Mouse (Mus musculus) lung, adult 18-20 months (tissue): ENCODE results near the gene Pygm.

Source experiments
- DNase-seq, 2 experiments: peaks; one replicate each; pipeline ENCODE4 v3.0.0; 2022; ENCODE audit warnings: mixed read lengths in 2 of 2

Gene Pygm

DNA sequence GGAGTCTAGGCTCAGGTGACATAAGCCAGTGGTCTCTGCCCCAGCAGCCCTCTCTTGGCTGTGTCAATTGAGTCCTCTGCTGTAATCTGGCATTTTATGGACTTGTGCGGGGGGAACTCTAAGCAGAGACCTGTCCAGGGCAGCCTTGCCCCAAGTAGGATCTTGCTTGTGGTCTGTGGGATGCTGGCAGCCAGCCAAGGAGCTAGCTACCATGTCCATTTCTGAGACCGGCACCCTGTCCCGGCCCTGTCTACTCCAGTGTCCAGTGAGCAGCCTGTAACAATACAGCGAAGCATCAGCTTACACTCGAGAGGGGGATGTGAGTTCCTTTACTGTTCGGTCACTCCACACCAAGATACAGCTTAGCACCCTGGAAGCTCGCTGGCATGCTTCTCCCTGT is 30.2 kb upstream of the Pygm start:
- DNase-seq, result no peak

GRCm38 (mm10) chr19:6361291-6361690 is 22.9 kb upstream of the Pygm start:
- DNase-seq, result no peak

GRCm38 (mm10) chr19:6363091-6363410 is 21.1 kb upstream of the Pygm start:
- DNase-seq, result no peak

- peak; percentile 100 for DNase-seq
Observed at GRCm38 (mm10) chr19:6363411-6364240, 20.6 kb upstream of the Pygm start, which contains the start of gene Sf1. TSS of gene Sf1 (plus strand) at chr19:6363690.

DNA sequence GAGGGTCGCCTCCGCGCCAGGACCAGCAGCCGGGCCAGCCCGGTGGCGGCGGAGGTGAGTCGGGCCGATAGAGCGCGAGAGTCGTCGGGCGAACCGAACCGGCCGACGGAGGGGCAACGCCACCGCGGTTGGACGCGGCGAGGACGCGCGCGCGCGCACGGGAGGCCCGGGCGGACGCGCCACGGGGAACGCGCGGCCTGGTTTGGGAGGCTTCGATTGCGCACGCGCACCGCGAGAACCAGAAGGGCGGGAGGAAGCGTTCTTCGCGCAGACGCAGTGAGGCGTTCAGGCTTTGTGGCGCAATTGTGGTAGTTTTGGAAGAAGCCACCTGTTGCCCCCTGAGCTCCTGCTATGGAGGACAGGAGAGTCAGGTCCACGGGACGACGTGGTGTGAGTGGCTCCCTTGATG is 19.9 kb upstream of the Pygm start:
- peak; percentile 92 to 95 for DNase-seq

DNA sequence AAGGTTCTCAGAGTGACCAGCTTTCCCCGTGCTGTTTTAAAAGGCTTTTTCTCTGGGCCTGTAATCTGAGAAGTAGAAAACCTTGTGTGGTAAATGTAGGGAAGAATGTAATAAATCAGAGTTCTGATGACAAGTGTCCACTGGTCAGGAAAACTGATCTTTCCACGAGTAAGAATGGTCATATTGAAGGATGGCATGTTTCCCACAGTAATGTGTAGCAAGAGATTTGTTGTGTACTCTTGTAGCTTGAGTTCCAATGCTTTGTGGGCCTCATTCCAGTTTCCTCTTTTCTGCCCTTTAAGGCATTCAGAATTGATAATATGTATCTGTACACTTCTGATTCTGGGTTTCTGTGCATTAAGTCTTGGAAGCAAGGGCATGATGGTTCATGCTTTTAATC is 19.4 kb upstream of the Pygm start:
- no peak for DNase-seq

GRCm38 (mm10) chr19:6370175-6370574 is 14.0 kb upstream of the Pygm start:
- no peak for DNase-seq

DNA sequence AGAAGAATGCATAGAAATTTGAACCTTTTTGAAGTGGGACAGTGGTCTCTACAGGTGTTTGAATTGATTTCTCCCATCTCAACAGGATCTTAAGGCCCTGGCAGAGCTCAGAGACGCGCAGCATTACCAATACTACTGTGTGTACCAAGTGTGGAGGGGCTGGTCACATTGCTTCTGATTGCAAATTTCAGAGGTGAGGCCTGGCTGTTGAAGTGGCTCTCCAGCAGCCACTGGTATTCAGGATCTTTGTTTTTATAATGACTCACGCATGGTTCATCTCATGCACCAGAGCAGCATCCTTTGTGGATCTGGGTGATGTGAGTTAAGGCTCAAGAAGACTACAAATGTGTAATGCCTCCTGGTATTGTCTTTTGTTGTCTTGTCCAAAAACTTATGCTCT is 11.8 kb upstream of the Pygm start:
- no peak for DNase-seq

- DNase-seq, result peak; percentile 69 to 82
Observed at GRCm38 (mm10) chr19:6373539-6374400, 10.4 kb upstream of the Pygm start.

DNA sequence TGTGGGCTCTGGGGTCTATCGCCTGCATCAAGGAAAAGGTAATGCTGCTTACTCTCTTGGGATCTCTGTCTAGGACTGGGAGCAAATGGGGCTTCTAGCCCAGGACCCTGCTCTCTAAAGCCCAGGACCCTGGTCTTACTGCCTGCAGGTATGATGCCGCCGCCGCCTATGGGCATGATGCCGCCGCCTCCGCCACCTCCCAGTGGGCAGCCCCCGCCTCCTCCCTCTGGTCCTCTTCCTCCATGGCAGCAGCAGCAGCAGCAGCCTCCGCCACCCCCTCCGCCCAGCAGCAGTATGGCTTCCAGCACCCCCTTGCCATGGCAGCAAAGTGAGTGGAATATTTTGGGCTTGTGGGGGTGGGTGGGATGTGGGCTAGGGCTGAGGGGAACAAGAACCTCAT is 9.6 kb upstream of the Pygm start:
- DNase-seq, result no peak

DNA sequence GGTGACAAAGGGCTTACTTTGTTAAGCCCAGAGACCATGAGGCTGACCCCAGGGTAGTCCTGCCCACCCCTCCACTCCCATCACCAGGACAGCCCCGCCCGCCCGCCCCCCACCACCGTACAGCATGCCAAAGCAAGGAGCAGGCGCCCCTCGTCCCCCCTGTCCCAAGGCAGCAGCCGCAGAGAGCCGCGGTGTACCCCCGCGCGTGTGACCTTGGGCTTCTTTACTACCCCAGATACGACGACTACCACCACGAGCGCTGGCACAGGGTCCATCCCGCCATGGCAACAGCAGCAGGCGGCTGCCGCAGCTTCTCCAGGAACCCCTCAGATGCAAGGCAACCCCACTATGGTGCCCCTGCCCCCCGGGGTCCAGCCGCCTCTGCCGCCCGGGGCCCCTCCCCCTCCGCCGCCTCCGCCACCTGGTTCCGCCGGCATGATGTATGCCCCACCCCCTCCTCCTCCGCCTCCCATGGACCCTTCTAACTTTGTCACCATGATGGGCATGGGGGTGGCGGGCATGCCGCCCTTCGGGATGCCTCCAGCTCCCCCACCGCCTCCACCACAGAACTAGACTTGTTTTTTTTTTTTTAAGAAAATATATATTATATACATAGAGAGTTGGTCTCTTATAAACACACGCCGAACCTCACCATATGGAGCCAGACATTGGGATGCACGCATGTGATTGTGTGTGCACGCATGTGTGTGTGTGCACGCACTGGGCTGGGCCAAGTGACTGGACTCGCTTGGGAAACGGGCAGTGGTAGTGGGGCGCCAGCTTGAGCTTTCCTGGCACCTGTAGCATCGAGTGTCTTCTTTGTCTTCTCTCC is 8.6 kb upstream of the Pygm start:
- DNase-seq, result no peak

DNA sequence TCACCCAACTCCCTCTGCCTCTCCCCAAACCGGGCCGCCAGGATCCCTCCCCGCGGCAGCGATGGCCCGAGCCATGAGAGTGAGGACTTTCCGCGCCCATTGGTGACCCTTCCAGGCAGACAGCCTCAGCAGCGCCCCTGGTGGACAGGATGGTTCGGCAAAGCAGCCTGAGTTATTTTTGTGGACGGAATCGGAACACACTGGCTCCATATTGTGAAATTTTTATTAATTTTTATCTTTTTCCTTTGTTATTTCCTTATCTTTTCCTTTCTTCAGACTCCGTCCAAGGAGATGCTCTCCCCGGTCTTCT is 8.0 kb upstream of the Pygm start:
- DNase-seq, result no peak

- no peak for DNase-seq
Observed at GRCm38 (mm10) chr19:6376643-6377042, 7.6 kb upstream of the Pygm start.

- DNase-seq, result no peak
Observed at GRCm38 (mm10) chr19:6377327-6378040, 6.7 kb upstream of the Pygm start.

DNA sequence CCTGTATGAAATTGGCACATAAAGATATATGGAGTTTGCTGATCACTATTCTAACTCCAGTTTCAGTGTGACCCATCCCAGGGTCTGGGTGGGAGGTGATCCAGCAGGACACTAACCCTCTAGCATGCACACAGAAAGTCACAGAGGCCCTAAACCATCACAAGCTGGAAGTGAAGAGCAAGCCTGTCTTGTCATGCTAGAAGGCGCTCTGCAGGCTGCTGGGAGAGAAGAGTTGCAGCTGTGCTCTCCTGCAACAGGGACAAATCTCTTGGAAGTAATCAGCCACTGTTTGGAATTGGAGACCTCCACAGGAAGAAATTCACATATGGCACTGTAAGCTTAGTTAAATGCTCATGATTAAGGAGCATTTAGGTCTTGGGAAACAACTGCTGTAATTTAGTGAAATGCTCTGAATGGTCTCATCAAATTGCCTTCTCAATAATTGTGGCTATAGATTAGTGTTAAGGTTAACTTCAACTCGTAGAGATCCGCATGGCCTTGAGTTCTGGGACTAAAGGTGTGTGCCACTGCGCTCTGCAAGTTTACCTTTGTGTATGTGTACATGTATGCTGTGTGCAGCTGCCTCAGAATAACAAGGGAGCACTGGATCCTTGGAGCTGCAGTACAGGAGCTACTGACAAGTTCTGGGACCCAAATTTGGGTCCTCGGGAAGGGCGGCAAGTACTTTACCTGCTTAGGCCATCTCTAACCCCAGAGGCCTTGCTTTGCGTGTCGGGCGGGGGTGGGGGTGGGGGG is 3.6 kb upstream of the Pygm start:
- no peak for DNase-seq

DNA sequence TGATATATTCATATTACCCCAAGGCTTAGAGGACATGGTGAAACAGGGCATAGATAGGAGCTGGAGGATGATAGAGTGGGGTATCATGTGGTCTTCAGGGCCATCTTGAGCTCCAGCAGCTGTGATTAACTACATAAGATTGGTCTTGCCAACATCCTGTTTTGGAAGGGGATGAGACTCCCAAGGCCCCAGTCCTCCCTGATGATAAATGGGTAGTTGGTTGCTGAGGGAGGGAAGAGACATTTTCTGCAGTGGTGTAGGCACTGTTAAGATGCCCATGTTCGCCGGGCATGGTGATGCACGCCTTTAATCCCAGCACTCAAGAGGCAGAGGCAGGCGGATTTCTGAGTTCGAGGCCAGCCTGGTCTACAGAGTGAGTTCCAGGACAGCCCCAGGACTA is 3.0 kb upstream of the Pygm start:
- DNase-seq, result no peak

DNA sequence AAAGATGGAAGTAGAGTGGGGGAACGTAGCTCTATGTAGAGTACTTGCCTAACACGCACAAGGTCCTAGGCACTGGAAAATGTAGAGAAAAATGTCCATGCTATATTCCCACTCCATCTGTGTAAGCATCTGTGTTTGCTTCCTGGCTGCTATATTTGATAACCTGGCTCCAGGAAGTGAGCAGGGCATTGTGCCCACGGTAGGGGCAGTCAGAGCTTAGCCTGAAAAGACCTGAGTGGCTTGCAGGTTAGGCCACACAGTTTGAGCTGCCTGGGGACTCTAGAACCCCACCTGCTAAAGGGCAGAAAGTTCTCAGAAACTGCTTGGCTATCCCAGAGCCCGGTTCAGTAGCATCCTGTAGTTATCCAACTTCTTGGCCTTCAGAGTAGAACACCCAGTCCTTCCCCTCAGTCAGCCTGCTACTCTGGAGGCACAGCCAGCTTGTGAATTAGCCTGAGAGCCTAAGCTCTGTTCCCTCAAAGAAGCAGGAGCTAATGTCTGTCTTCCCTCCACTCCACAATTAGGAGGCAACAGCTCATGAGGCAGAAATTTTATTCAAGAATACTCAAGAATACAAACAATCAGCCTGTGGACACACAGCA is 1.8 kb upstream of the Pygm start:
- DNase-seq, result no peak

- DNase-seq, result no peak
Observed at GRCm38 (mm10) chr19:6383470-6383869, 729 bp upstream of the Pygm start.

GRCm38 (mm10) chr19:6384954-6385353 is 755 bp downstream of the Pygm start:
- no peak for DNase-seq

DNA sequence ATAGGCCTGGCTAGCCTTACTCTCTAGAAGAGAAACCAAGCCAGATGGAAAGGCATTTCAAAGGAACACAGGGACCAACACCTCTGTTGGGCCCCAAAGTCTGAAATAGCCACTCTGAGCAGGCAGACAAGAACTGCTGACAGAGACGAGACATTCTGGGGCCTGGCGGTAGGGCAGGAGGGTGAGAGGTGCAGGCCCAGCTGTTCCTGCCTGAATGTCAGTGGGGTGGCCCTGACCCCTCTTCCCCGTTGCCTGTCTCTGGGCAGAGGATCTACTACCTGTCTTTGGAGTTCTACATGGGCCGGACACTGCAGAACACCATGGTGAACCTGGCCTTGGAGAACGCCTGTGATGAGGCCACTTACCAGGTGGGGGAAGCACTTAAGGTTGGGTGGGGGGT is 1.2 kb downstream of the Pygm start:
- DNase-seq, result no peak

- DNase-seq, result no peak
Observed at GRCm38 (mm10) chr19:6385821-6386220, 1.6 kb downstream of the Pygm start.

- DNase-seq, result no peak
Observed at GRCm38 (mm10) chr19:6386234-6386633, 2.0 kb downstream of the Pygm start.
